Mouse (Mus musculus) CH12.LX (cell line): ENCODE measurements around the gene Csnk1g1. TPM values are rescaled to one million over a fixed set of nuclear protein-coding genes. Genes with fewer than 3 reads are reported as not detected.
A peak's percentile ranks its signal among the peaks of the same experiment; 100 is the strongest.

ENCODE experiments used
- DNase-seq: peaks from one replicate; pipeline ENCODE4 v3.0.0-alpha.2; 2013; ENCODE audit errors: extremely low read depth
- H3K27ac ChIP-seq: 2 replicates; pipeline ENCODE4 v1.5.1; 2012; ENCODE audit warnings: low read depth, mild to moderate bottlenecking, control low read depth, moderate library complexity; ENCODE audit not compliant: insufficient read depth
- H3K27me3 ChIP-seq: replicated peaks from 2 replicates; pipeline ENCODE3; 2012; ENCODE audit warnings: inconsistent platforms
- H3K36me3 ChIP-seq, 2 experiments: replicated peaks in 1 of 2; 2 replicates each; pipeline versions ENCODE3 to v1.6.1; 2012; ENCODE audit warnings: inconsistent platforms in 1 of 2, low read length in 1 of 2, mild to moderate bottlenecking in 1 of 2, mixed read lengths in 1 of 2, moderate library complexity in 1 of 2; ENCODE audit not compliant: control insufficient read depth in 1 of 2, insufficient read depth in 1 of 2
- H3K4me1 ChIP-seq, 2 experiments: 2 replicates each; pipeline ENCODE4 v1.6.1; 2012; ENCODE audit warnings: inconsistent platforms in 1 of 2, moderate library complexity in 1 of 2; ENCODE audit not compliant: insufficient read depth in 2 of 2, control insufficient read depth in 1 of 2
- H3K4me2 ChIP-seq: 2 replicates; pipeline ENCODE4 v1.6.1; 2012; ENCODE audit warnings: low read depth, mild to moderate bottlenecking, control low read depth; ENCODE audit not compliant: poor library complexity, insufficient read depth, severe bottlenecking
- H3K4me3 ChIP-seq, 3 experiments: fragments of 150-350 bp in 1 of 3; sonication (generic) in 1 of 3; replicated peaks in 1 of 3; 2 replicates each; pipeline versions ENCODE3 to v1.5.1; 2011 to 2012; ENCODE audit warnings: low read depth in 2 of 3, low read length in 2 of 3, mild to moderate bottlenecking in 2 of 3, moderate library complexity in 2 of 3, control low read depth in 1 of 3, improper control_type of control experiment in 1 of 3, inconsistent platforms in 1 of 3, mixed read lengths in 1 of 3; ENCODE audit not compliant: poor library complexity in 1 of 3
- H3K79me2 ChIP-seq: replicated peaks from 2 replicates; pipeline ENCODE4 v1.6.1; 2012; ENCODE audit warnings: mild to moderate bottlenecking, moderate library complexity; ENCODE audit not compliant: control insufficient read depth, poor library complexity, insufficient read depth, severe bottlenecking; ENCODE audit errors: extremely low read depth
- H3K9ac ChIP-seq: 2 replicates; pipeline ENCODE4 v1.6.1; 2012; ENCODE audit warnings: low read depth, mild to moderate bottlenecking, control low read depth, moderate library complexity; ENCODE audit not compliant: insufficient read depth
- H3K9me3 ChIP-seq: replicated peaks from 2 replicates; pipeline ENCODE3; 2012; ENCODE audit warnings: low read length, inconsistent platforms, mixed read lengths
- BHLHE40 ChIP-seq: IDR thresholded peaks from 2 replicates; pipeline ENCODE4 v1.6.1; 2011; ENCODE audit warnings: mild to moderate bottlenecking, low read depth, low read length, improper control_type of control experiment
- E2F4 ChIP-seq: IDR thresholded peaks from 2 replicates; pipeline ENCODE4 v1.6.1; 2011; ENCODE audit warnings: low read depth, low read length, improper control_type of control experiment; ENCODE audit not compliant: insufficient replicate concordance
- ELF1 ChIP-seq: IDR thresholded peaks from 2 replicates; pipeline ENCODE4 v1.6.1; 2014; ENCODE audit warnings: low read depth, mild to moderate bottlenecking, inconsistent platforms, low read length, improper control_type of control experiment
- GABPA ChIP-seq: IDR thresholded peaks from 2 replicates; pipeline ENCODE4 v1.6.1; 2012; ENCODE audit warnings: low read depth, low read length, improper control_type of control experiment, inconsistent platforms; ENCODE audit not compliant: insufficient replicate concordance
- HCFC1 ChIP-seq: IDR thresholded peaks from 2 replicates; pipeline ENCODE4 v1.6.1; 2012; ENCODE audit warnings: low read depth, mild to moderate bottlenecking, inconsistent platforms, low read length, improper control_type of control experiment
- JUN ChIP-seq: IDR thresholded peaks from 2 replicates; pipeline ENCODE4 v1.6.1; 2011; ENCODE audit warnings: low read depth, mild to moderate bottlenecking, low read length, improper control_type of control experiment, moderate library complexity; ENCODE audit not compliant: insufficient read depth
- JUND ChIP-seq: conservative IDR thresholded peaks from 2 replicates; pipeline ENCODE4 v1.6.1; 2011; ENCODE audit warnings: low read depth, low read length, improper control_type of control experiment
- KAT2A ChIP-seq: IDR thresholded peaks from 2 replicates; pipeline ENCODE4 v1.6.1; 2012; ENCODE audit warnings: low read length, improper control_type of control experiment, inconsistent platforms; ENCODE audit not compliant: insufficient replicate concordance
- MAFK ChIP-seq: IDR thresholded peaks from 2 replicates; pipeline ENCODE4 v1.6.1; 2011; ENCODE audit warnings: low read length, improper control_type of control experiment; ENCODE audit not compliant: insufficient replicate concordance
- MAX ChIP-seq: IDR thresholded peaks from 2 replicates; pipeline ENCODE4 v1.6.1; 2011; ENCODE audit warnings: low read length, improper control_type of control experiment
- MAZ ChIP-seq: IDR thresholded peaks from 2 replicates; pipeline ENCODE4 v1.6.1; 2012; ENCODE audit warnings: low read depth, mild to moderate bottlenecking, inconsistent platforms, low read length, improper control_type of control experiment, moderate library complexity
- MEF2A ChIP-seq: IDR thresholded peaks from 2 replicates; pipeline ENCODE4 v1.6.1; 2014; ENCODE audit warnings: low read depth, mild to moderate bottlenecking, inconsistent platforms, low read length, improper control_type of control experiment, borderline replicate concordance
- NRF1 ChIP-seq: IDR thresholded peaks from 2 replicates; pipeline ENCODE4 v1.6.1; 2014; ENCODE audit warnings: low read depth, mild to moderate bottlenecking, inconsistent platforms, low read length, improper control_type of control experiment, moderate library complexity
- POLR2AphosphoS2 ChIP-seq: IDR thresholded peaks from 2 replicates; pipeline ENCODE4 v1.6.1; 2011; ENCODE audit warnings: low read depth, low read length, improper control_type of control experiment
- RAD21 ChIP-seq: IDR thresholded peaks from 2 replicates; pipeline ENCODE4 v1.6.1; 2011; ENCODE audit warnings: low read depth, mild to moderate bottlenecking, low read length, improper control_type of control experiment, moderate library complexity
- RCOR1 ChIP-seq: conservative IDR thresholded peaks from 2 replicates; pipeline ENCODE4 v1.6.1; 2012; ENCODE audit warnings: low read depth, mild to moderate bottlenecking, inconsistent platforms, low read length, improper control_type of control experiment
- SMC3 ChIP-seq: IDR thresholded peaks from 2 replicates; pipeline ENCODE4 v1.6.1; 2011; ENCODE audit warnings: low read depth, low read length, improper control_type of control experiment
- TBP ChIP-seq: conservative IDR thresholded peaks from 2 replicates; pipeline ENCODE4 v1.6.1; 2011; ENCODE audit warnings: low read depth, low read length, improper control_type of control experiment
- USF1 ChIP-seq: IDR thresholded peaks from 2 replicates; pipeline ENCODE4 v1.6.1; 2014; ENCODE audit warnings: low read depth, mild to moderate bottlenecking, inconsistent platforms, low read length, improper control_type of control experiment
- ZC3H11A ChIP-seq: IDR thresholded peaks from 2 replicates; pipeline ENCODE4 v1.6.1; 2012; ENCODE audit warnings: low read depth, mild to moderate bottlenecking, inconsistent platforms, low read length, improper control_type of control experiment
- ZNF384 ChIP-seq: IDR thresholded peaks from 2 replicates; pipeline ENCODE4 v1.6.1; 2012; ENCODE audit warnings: low read depth, low read length, improper control_type of control experiment, inconsistent platforms
- dilution Hi-C: fragments of 300-500 bp; cut with MboI; formaldehyde crosslinking; loops from 2 replicates; pipeline ENCODE4 v1.14.3; 2020; ENCODE audit warnings: low sequenced_read_pairs; ENCODE audit not compliant: extremely low pct_unique_long_range_greater_than_20kb, extremely low pct_ligation_motif_present
- in situ Hi-C: fragments of 300-500 bp; cut with MboI; formaldehyde crosslinking; loops from 3 replicates; pipeline ENCODE4 v1.14.3; 2019; ENCODE audit warnings: low sequenced_read_pairs, low pct_ligation_motif_present, low pct_unique_long_range_greater_than_20kb, mixed read lengths
- polyA plus RNA-seq: library from polyadenylated mRNA; unstranded; fragments of >175 nt; gene quantifications from 2 replicates; pipeline ENCODE4 v1.2.1, GENCODE M21; 2012; ENCODE audit warnings: low read depth; ENCODE audit not compliant: insufficient read length
- total RNA-seq, 2 experiments: library from RNA; depleted of rRNA; stranded (reverse); fragments of 300-350 nt in 1 of 2; fragments of >200 nt in 1 of 2; gene quantifications; 2 replicates each; pipeline ENCODE4 v1.2.3; 2012 to 2014

Gene Csnk1g1
- total and polyA plus RNA-seq, 3 experiments: 11.7 to 16.0 (median 12.3) TPM

- dilution Hi-C loops: no loop called here
- TF ChIP-seq MAFK (peak; percentile 70), MAX (no peak)
Observed at GRCm38 (mm10) chr9:65937566-65937965, 28.8 kb downstream of the Csnk1g1 start.

GRCm38 (mm10) chr9:65951082-65951587, 42.4 kb downstream of the Csnk1g1 start:
- no peak overlapping the region for H3K4me3 ChIP-seq
- no peak overlapping the region for H3K27ac ChIP-seq
- H3K9me3 ChIP-seq: no peaks in the 10 kb centered on the region
- dilution Hi-C loops: no loop called here
- H3K27me3 ChIP-seq: no peaks in the 10 kb centered on the region
- in situ Hi-C loops: no loop called here
- no peaks in the 10 kb centered on the region; a peak in 1 of 4 replicates for H3K4me1 ChIP-seq
- no peak overlapping the region for H3K9ac ChIP-seq
- no peak for TF ChIP-seq MAZ
- no peak for DNase-seq
- no peak overlapping the region for H3K4me2 ChIP-seq
- H3K79me2 ChIP-seq: no peaks in the 10 kb centered on the region
- peaks cover 15 to 46% of the 10 kb centered on the region in 2 experiments for H3K36me3 ChIP-seq

More at GRCm38 (mm10) chr9:65937566-65937965, 28.8 kb downstream of the Csnk1g1 start:
- Histone ChIP-seq H3K4me2 (no peak overlapping the region), H3K36me3 (peaks cover 5 to 18% of the 10 kb centered on the region in 2 experiments), H3K27ac (no peak overlapping the region), H3K4me1 (no peaks in the 10 kb centered on the region), H3K79me2 (peaks cover 12% of the 10 kb centered on the region), H3K9ac (no peak overlapping the region), H3K27me3 (no peaks in the 10 kb centered on the region), H3K9me3 (no peaks in the 10 kb centered on the region), H3K4me3 (no peak overlapping the region)
- no peak for DNase-seq
- in situ Hi-C loops: no loop called here

- H3K4me1 ChIP-seq: peaks cover 0 to under 1% of the 10 kb centered on the region in 2 experiments; a peak in 1 of 4 replicates
- no peak for TF ChIP-seq ELF1
- TF ChIP-seq KAT2A: no peak
- no peak for TF ChIP-seq NRF1
- no peak for TF ChIP-seq JUND
- TF ChIP-seq RCOR1: no peak
- no peak for TF ChIP-seq GABPA
- TF ChIP-seq JUN: no peak
- no peak for TF ChIP-seq BHLHE40
- TF ChIP-seq SMC3: no peak
- no peak for TF ChIP-seq ZC3H11A
- TF ChIP-seq TBP: no peak
- TF ChIP-seq MEF2A: no peak
- TF ChIP-seq RAD21: no peak
- no peak for TF ChIP-seq POLR2AphosphoS2
- no peak for TF ChIP-seq ZNF384
- TF ChIP-seq MAX: no peak
- TF ChIP-seq USF1: no peak
- no peak for TF ChIP-seq MAZ
- TF ChIP-seq E2F4: no peak
- no peak for TF ChIP-seq HCFC1
- dilution Hi-C loops: no loop called here
- H3K27ac ChIP-seq: no peak overlapping the region
- H3K79me2 ChIP-seq: no peaks in the 10 kb centered on the region; the same call in 1 of the 2 replicates
- H3K36me3 ChIP-seq: peaks cover 0 to 44% of the 10 kb centered on the region in 2 experiments
- H3K9ac ChIP-seq: no peak overlapping the region
- no peak overlapping the region for H3K4me2 ChIP-seq
- H3K27me3 ChIP-seq: no peaks in the 10 kb centered on the region
- H3K4me3 ChIP-seq: no peak overlapping the region
- no peak for DNase-seq
- H3K9me3 ChIP-seq: no peaks in the 10 kb centered on the region
- in situ Hi-C loops: no loop called here
Observed at GRCm38 (mm10) chr9:65970009-65970408, 61.3 kb downstream of the Csnk1g1 start.
